Mouse (Mus musculus) small intestine, adult 2 months (tissue): ENCODE data around the gene Lgals4.

Experiments used
- CTCF ChIP-seq: fragments of 200-500 bp; IDR thresholded peaks from 2 replicates; pipeline ENCODE4 v1.5.1; 2012; ENCODE audit warnings: low read depth, mild to moderate bottlenecking, control low read depth, inconsistent platforms, low read length, moderate library complexity, mixed read lengths; ENCODE audit not compliant: insufficient replicate concordance, insufficient read length; ENCODE audit errors: extremely low read depth
- POLR2A ChIP-seq: fragments of 200-500 bp; IDR thresholded peaks from 2 replicates; pipeline ENCODE4 v1.6.1; 2012; ENCODE audit warnings: low read depth, mild to moderate bottlenecking, control low read depth, inconsistent platforms, low read length, moderate library complexity

DNA sequence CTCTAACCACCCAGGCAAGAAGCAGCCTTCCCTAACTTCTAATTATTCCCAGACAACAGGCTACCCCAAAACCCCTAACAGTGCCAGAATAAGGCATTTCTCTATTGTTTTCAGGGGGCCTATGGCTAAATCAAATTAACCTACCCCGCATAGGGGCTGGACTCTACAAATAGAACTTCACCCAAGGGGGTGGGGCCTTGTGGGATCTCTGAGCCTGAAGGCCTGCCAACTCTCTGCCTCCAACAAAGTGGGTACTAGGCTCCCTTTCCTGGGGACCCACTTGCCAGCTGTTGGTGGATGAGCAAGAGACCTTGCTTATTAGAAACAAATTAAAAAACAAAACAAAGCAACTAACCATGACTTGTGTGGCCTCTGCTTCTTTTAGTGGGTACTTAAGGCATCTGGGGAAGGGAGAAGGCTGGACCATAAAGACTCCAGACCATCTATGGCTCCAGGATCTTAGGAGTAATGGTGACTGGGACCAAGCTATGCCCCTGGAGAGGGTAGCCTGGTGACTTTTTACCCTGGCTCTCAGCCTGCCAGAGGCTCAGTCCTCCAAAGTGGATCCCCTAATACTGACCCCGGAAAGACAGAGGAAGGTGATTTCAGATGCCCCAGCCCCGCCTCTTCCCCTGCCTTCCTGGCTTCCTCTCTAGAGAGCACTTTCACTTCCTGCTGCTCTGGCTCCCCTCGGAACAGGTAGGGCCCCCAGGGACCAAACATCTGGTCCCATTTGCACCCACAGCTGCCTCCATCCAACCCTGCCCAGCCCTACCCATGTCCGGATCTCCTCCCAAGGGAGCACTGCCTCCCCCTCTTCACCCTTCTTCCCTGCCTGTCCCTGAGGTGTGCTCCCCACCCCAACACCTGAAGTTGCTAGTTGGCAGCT is 45.1 kb upstream of the Lgals4 start, which contains the start of gene Rinl:
- no peak for TF ChIP-seq CTCF
- no peak for TF ChIP-seq POLR2A
